Mouse (Mus musculus) ZHBTc4 (cell line): ENCODE data around the gene Rnf150.
A peak's percentile ranks its signal among the peaks of the same experiment; 100 is the strongest.

Experiments used
- DNase-seq: peaks from one replicate; pipeline ENCODE4 v3.0.0-alpha.2; 2011; ENCODE audit warnings: low read depth, low spot score

The Rnf150 gene

GRCm38 (mm10) chr8:82863041-82863744 is at the start of gene Rnf150:
Rnf150 (plus strand) TSS chr8:82863356.
- DNase-seq = peak; percentile 84

GRCm38 (mm10) chr8:82826135-82827046 is 36.8 kb upstream of the Rnf150 start:
- no peak for DNase-seq

DNA sequence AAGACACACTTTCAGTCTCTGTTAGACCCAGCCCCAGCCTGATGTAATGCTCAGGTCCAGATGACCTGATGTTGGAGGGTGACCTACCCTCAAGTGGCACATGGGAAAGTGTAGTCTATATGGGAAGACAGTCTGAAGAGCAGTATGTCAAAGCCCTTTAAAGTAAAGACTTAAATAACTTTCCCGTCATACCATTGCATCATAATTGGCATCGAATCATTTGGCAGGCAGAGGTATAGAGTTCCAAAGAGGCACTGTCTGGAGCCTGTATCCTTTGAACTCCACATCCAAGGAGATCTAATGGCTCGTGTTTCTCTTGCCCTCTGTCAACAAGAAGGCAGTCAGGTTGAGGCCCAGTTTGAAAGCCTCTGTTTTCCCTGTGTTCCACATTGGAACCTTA is 22.7 kb upstream of the Rnf150 start:
- DNase-seq = no peak

DNA sequence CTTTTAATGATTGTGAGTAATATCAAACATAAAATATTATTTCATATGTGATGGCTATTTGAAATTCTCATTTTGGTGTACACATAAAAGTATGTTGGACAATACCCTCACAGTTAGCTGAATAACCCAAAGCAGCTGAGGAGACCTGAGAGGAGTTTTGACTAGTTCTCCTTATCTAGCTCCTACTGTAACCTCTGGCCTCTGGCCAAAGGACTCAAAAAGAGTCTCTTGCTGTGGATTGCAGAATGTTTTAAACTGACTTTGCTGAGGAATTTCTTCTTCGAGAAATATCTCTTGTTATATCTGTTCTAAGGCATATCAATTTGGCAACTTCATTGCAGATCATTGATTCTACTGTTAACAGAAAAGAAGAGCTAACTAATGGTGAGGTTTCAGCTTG is 22.2 kb upstream of the Rnf150 start:
- no peak for DNase-seq

- DNase-seq = no peak
Observed at GRCm38 (mm10) chr8:82841520-82842142, 21.5 kb upstream of the Rnf150 start.

DNA sequence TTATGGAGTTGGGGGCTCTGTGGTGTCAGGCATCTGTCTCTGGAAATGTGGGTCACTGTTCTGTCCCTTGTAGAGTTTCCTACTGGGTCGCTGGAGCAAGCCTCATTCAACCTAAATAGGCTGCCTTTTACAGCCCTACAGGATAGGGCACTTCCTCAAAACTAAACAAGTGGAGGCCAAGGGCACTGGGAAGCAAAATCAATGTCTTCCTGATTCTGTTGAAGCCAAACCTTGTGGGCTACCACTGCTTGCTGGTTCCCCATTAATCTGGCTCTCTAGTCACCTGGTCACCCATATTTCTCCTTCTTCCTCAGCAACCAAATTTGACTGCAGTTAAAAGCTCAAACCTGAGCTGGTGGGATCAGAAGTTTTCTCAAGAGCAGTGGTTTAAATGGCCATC is 19.5 kb upstream of the Rnf150 start:
- no peak for DNase-seq

GRCm38 (mm10) chr8:82844413-82844812 is 18.7 kb upstream of the Rnf150 start:
- DNase-seq = no peak

GRCm38 (mm10) chr8:82846098-82846497 is 17.1 kb upstream of the Rnf150 start:
- no peak for DNase-seq

DNA sequence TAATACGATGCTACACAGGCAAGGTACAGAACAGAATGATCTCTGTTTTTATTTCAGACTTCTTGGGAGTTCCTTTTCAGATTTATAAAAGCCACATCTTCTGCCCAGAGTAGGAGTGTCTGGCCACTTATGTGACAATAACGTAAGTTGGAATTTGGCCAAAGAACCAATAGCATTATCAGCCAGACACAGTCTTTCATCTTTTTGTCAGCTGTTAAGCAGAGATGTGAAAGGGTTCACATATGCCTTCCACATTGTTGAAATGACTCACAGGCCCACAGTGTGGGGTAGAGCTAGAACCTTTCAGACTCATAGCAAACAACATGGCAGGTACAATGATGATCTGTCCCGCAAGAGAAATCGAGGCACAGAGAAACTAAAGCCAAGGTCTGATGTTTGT is 16.4 kb upstream of the Rnf150 start:
- no peak for DNase-seq

DNA sequence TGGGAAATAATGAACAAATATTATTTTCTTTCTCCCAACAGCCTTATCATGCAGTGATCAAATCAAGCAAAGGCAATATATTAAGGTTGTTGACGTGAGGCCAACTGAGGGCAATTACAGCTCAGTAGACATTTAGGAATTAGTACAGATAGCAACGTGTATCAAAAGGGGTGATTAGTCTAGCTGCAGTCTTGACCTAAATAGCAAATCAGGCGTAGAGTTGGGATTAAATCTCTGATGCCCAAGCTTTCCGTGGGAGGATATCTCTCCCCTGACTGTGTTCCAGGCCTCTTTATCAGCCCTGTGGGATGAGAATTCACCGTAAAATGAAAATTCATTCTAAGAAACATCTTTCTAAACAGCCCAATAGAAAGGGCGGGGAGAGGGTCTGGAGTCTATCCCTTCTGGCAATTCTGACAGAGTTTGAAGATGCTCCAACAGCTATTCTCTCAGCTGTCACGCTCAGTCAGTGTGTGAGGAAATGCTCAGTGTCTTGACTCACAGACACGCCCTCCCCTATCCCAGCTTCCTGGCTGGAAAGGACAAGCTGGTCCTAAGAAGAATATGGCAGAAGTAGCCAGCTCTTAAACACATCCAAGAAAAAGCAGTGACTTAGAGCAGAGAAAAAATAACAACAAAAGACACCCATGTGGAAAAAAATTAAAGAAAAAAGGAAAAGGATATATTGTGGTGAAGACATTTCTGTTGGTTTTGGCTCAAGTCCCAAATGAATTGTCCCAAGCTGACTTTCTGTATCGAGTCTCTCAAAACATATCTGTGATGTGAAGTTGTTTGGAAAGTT is 4.4 kb upstream of the Rnf150 start:
- no peak for DNase-seq

DNA sequence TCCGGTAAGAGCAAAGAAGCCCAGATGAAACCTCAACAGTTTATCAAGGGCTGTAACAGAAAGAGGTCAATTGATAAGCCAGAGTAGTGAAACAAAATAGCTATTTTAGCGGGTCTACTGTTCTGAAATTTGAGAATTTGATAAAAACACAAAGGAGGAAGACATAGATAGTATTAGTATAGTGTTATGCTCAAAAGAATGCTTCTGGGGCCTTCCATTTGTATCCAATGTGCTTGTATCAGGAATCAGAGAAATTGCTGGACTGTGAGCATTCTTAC is 3.9 kb upstream of the Rnf150 start:
- DNase-seq = no peak

- peak; percentile 65 for DNase-seq
Observed at GRCm38 (mm10) chr8:82863745-82864520, 777 bp downstream of the Rnf150 start.

- no peak for DNase-seq
Observed at GRCm38 (mm10) chr8:82864521-82864818, 1.3 kb downstream of the Rnf150 start.

DNA sequence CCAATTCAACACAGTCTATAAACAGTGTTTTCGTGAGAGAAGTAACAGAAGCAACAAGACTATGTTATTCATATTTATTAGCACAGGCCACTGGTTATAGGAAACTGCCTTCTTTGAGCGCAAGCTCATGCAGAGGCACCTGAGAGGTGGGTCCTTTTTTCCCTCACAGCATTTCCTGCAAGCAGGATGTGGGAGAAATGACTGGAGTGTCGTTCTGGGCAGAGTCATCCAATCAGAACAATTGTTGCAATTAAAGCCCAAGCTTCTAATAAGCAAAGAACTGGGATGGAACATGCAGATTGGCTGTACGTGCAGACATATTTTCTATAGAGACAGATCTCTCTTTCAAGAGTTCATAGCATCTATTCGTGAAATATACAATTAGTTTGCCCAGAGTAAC is 2.1 kb downstream of the Rnf150 start:
- no peak for DNase-seq

- DNase-seq = no peak
Observed at GRCm38 (mm10) chr8:82866251-82866650, 3.1 kb downstream of the Rnf150 start.

DNA sequence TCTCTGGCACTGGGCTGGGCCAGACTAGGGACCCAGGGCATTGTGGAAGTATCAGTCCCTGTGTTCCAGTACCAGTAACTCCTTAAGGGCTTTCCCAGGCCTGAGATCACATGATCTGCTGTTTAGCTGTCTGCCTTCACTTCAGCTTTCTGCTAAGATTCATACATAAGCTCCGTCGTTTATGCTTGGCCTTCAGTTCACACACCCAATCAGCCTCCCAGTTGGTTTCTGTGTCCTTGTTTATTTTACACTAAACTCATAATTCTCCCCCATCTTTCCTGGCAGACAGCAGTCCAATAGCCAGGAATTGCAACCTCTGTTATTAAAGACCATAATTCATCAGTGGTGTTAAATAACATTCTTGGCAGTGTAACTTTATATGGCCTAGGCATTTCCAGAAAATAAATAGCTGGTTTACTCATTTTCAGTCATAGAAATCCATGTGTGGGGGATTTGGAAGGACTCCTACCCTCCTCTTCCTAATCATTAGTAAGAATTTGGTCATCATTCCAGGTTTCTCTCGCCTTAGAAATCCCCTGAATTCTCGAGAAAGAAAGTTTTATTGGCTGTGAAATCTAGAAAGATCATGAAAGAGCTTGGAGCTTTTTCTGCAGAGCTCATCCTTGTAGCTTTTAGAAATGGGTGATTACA is 7.8 kb downstream of the Rnf150 start:
- no peak for DNase-seq

GRCm38 (mm10) chr8:82871986-82872385 is 8.8 kb downstream of the Rnf150 start:
- DNase-seq = no peak

DNA sequence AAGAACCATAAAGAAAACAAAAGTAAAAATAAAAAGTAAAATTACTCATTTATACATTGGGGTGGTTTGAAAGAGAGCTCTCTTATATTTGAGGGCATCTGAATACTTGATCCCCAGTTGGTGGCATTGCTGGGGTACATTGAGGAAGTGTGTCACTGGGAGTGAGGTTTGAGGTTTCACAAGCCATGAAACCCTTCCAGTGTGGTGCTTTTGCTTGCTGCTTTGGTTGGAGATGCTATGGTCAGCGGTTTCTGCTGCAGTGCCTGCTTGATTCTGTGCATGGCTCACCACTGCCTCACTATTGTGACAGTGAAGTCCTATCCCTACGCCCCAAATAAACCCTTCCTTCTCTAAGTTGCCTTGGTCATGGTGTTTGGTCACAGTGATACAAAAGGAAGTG is 10.9 kb downstream of the Rnf150 start:
- DNase-seq = no peak

GRCm38 (mm10) chr8:82875135-82875534 is 12.0 kb downstream of the Rnf150 start:
- no peak for DNase-seq

GRCm38 (mm10) chr8:82884480-82884879 is 21.3 kb downstream of the Rnf150 start:
- no peak for DNase-seq

DNA sequence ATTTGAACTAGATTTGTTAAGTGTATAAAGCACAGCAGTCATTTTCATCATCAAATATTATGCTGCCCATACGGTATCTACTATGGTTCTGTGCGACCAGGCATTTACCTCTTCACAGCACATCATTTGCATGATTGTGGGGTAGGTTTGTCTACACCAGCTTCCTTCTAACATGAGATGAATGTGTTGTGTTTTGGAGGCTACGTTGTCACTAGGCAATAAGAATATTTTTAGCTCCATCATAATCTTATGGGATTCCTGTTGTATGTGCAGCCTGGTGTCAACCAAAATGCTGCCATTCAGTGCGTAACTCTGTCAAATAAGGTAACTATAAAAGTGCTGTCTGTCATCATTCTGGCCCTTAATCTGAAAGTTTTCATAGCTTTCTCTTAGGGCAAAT is 24.1 kb downstream of the Rnf150 start:
- DNase-seq = no peak
